Mouse (Mus musculus) cerebellum, adult 2 months (tissue): ENCODE measurements around the gene AI464131.

ENCODE experiments used
- CTCF ChIP-seq: fragments of 200-500 bp; IDR thresholded peaks from 2 replicates; pipeline ENCODE4 v1.5.1; 2011; ENCODE audit warnings: low read depth, mild to moderate bottlenecking, control low read depth, low read length, moderate library complexity, borderline replicate concordance; ENCODE audit not compliant: insufficient read depth
- POLR2A ChIP-seq: fragments of 200-500 bp; IDR thresholded peaks from 2 replicates; pipeline ENCODE4 v1.6.1; 2011; ENCODE audit warnings: low read length, control low read depth, borderline replicate concordance; ENCODE audit not compliant: insufficient read depth

GRCm38 (mm10) chr4:41460690-41461089, 42.2 kb downstream of the AI464131 start:
- TF ChIP-seq POLR2A (no peak), CTCF (no peak)
